Mouse (Mus musculus) NIH3T3 (cell line): ENCODE measurements around the gene Gm43518.

Experiments
- DNase-seq: peaks from one replicate; pipeline ENCODE4 v3.0.0-alpha.2; 2012; ENCODE audit warnings: low read depth

Gene Gm43518

DNA sequence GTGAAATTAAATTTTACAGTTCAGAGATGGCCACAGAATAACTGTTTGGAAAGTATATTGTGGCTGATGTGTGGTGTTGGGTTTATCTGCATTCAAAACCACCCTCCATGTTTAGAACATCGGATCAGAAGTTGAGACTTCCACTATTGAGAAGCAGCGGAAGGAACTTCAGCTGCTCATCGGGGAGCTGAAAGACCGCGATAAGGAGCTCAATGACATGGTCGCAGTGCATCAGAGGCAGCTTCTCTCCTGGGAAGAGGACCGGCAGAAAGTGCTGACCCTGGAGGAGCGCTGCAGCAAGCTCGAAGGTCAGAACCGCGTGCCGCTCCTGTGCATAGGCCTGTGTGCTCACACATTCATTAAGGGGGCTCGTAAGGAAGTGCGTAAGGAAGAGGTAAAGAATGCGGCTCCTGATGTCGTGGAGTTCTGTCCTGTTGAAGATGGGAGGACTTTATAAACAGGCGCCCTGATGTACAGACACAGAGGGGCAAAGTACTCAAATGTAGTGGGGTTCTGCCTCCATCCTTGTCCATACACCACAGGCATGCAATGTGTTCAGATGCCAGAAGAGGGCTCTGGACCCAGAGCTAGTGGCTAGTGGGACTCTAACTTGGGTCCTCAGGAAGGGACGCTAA is 6.9 kb downstream of the Gm43518 start:
- peak; percentile 36 for DNase-seq

DNA sequence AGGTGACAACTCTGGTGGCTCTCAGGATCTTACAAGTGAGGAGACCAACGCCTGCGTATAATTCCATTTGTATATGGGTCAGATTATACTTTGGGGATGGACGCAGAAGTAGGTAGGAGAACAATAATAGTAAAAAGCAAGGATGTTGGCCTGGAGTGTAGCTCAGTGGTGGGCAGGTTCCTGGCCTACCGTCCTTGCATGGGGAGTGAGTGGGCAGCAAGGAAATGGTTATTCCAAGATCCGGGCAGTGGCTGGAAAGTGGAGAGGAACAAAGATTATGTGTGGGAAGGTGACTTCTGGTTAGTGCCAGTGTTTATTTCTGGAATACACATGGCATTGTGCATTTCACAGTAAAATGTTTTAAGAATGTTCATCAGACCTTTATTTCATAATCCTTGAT is 8.7 kb downstream of the Gm43518 start:
- no peak for DNase-seq

DNA sequence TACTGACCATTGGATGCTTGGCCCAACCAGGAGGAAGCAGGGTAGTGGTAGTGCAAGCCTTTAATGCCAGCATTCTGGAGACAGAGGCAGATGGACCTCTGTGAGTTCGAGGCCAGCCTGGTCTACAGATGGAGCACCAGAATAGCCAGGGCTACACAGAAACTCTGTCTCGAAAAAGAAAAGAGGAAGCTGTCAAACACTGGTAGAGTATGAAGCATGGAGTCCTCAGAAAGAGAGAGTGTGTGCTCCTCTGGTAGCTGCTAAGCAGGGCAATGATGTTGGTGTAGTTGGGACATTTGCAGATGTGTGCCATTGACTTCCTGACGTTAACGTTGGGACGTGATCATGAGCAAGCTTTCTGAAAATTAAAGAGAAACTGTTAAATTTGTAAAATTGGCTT is 11.3 kb downstream of the Gm43518 start:
- DNase-seq: no peak

DNA sequence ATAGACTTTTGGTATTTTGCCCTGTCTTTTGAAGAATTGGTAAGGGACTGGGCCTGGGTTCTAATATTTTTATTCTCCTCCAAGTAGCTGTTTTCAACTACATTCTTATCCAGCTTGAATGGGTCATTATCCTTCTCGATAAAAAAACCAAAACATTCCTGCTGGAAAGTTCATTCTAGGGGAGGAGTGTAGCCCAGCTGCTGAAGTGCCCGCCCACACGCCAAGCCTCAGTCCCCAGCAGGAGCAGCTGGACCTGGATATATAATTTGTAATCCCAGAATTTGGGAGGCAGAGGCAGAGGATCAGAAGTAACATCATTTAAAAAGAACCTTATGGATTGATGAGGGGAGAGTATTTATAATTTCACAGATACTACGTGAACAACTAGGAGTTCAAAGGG is 19.3 kb downstream of the Gm43518 start:
- DNase-seq: no peak

DNA sequence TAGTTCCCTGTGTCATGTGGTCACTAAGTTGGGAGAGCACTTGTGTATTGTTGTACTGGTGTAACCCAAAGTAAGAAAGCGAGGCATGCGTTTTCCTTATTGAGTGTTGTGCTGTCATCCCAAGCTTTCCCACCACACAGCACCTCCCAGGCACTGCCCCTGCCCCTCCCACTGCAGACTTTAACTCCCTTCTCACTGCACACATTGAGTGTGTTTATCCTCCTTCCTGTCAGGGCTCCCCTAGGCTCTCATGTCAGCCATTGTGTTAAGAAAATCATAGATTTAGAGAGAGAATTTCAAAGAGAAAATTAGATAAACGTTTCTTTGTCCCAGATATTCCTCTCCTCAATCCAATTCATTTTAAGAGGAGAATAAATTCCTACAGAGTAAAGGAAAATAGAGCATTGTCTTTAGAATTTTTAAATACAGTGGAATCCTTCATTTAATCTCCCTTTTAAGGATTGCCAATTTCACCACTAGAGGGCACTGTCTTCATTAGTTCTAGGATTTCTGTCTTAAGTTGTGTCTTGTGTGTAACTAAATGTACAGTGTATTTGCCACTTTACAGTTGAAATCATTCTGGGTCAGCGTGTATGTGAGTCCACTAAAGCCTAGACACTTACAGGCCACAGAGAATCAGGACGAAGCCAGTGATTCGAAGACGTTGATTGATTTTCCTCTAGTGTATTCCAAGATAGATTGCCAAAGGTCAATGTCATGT is 20.0 kb downstream of the Gm43518 start:
- DNase-seq: peak; percentile 87

DNA sequence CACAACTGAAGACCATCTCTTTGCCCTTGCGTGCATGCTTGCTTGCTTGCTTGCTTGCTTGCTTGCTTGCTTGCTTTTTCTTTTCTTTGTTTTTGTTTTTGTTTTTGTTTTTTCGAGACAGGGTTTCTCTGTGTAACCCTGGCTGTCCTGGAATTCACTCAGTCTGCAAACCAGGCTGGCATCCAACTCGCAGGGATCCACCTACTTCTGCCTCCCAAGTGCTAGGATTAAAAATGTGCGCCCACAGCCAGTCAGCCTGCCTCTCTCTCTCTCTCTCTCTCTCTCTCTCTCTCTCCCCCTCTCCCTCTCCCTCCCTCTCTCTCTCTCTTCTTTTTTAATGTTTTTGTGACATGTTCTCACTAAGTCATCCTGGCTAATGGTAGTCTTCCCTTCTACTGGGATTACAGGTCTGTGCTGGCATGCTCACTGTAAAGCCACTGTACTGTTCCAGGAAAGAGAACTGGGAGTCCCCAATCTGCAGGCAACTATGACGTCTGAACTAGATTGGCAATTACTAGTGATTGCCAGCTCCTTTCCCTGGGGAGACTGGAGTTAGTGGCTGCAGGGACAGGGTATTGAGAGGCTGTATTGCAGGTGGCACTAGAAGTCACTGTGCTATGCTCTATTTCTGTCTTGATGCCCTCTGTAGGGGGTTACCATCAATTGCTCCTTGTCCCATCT is 25.3 kb downstream of the Gm43518 start:
- DNase-seq: peak; percentile 29

DNA sequence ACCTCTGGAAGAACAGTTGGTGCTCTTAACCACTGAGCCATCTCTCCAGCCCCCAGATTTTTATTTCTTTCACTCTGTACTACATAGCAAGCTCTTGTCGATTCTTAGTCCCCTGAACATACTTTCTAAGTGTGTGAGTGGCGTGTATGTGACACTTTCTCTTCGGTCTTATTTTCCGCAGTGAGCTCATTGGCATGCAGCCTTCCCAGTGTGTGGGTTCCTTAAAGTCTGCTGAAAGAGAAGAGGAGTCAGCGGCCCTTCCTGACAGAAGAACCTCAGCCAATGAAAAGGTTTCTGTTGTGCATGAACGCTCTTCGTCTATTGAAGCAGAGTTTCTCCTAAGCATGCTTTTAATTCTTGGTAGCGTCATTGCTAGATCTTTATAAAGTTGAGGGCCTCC is 30.0 kb downstream of the Gm43518 start:
- no peak for DNase-seq

DNA sequence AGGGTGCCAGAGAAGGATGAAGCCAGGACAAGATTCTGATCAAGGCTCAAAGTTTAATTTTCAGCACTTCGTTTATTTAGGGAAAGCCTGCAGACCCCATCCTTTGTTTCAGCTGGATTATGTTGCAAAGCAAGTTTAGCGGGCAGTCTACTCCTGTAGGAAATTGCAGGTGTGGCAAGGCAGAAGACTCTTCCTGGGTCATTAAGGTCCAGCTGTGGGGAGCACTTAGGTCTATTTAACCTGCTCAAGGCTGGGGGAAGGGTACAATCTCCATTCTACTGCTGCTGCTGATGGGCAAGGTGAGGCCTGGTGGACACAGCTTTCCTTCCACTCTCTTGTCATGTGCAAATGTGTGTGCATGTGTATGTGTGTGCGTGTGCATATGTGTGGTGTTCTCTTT is 31.8 kb downstream of the Gm43518 start:
- DNase-seq: no peak

DNA sequence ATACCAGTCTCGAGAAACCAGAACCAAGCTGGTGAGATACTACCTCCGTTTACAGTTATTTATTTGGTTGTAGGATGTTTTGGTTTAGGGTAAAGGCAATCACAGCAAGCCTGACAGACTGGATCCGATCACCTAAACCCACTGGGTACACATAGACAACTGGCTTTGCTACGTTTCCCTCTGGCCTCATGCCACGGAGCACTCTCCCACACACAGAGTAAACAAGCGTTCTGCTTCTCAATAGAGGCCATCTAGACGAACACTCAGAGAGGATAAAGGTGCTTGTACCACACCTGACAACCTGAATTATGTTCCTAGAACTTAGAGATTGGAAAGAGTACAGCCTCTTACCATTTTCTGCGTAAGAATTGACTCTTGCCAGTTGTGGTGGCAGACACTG is 32.9 kb downstream of the Gm43518 start:
- DNase-seq: no peak

DNA sequence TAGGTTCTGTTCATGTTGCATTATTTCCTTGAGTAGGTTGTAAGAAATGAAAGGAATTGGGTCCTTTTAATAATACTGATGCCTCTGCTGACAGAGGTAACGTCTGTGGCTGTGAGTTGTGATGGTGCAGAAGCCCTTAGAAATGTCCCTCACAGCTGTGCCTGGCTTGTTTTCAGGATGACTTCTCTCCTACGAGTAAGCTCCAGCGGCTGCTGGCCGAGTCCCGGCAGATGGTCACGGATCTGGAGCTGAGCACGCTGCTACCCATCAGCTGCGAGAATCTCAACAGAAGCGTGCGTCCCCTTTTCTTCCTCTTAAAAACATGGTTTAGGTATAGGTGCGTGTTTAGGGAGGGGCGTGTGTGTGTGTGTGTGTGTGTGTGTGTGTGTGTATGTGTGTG is 33.8 kb downstream of the Gm43518 start:
- DNase-seq: no peak

DNA sequence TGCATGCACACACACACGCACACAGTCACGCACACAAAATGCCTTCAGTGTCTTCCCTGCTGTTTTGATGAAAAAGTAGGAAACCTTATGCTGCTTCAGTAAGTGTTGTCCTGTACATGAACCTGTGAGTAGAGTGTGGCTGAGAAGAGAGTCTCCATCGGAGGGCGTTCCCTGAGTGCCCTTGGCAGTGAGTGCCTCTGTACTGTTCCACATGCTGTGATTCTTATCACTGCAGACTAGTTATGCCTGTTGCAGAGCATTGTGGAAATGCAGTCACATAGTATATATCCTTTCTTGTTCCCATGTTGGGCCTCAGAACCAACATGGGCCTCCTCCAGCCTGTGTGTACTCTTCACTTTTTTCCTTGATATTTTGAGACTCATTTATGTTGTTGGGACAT is 37.0 kb downstream of the Gm43518 start:
- no peak for DNase-seq

DNA sequence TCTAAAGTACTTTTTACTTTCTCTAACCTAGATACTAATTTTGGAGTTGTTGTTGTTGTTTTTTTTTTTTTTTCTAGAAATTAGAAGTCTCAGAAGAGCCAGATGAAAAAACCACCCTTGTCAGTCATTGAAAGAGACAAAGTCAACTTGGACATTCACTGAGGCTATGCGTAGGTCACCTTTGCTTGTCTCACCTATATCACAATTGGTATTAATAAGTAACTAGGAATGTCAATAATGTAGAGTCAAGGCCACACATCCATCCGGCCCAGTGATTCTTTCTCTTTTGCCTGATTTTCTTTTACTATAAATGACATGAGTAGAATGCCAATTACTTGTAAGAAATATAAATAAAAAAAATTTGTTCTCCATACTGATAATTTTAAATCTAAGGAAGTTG is 39.5 kb downstream of the Gm43518 start:
- no peak for DNase-seq

DNA sequence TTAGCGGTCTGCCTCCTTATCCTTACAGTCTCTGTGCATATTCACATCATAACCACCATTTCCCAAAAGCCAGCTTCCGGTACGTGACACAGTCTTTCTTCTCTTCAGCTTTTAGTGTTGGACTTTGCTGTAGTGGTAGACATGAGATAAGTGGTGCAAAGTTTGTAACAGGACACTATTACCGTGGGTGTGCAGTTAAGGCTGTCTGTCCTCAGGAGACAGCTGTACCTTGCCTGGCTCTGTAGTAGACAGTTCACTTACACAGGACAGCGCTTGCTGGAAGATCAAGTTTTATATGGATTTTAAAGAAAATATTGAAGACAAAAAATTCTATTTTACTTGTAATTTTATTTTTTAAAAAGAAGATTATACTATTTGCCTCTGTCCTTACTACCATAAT is 41.2 kb downstream of the Gm43518 start:
- DNase-seq: no peak

DNA sequence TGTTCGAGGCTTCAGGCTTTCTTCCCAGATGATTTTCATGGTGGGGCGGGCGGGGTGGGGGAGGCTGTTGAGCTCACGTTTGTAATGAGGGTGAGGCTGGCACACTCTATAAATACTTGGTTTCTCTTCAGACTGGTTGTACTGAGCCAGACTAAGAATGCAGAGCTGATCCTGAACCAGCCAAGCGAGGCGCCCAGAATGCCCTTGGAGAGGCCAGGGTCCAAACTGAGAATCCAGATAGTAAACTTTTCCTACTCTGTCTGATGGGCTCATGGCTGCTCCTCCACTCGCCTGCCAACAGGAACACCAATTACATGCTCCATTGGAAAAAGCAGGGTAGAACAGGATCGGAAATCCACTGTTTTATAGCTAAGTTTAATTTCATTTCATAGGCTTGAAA is 42.0 kb downstream of the Gm43518 start:
- no peak for DNase-seq

DNA sequence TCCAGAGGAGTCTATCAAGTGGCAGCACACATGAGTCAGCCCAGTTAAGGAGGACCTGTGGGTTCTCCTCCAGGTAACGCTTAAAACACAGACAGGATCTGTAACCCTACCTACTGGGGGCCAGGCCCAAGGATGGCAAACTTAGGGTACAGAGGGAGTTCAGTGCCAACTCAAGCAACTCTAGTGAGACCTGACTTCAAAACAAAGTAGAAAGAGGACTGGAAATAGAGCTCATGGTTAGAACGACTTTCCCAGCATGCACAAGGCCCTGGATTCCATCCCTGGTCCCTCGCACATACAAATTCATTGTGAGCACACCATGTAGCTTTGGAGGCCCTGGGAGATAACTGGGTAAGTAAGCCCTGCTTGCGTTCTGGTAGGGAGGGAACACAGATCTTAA is 43.4 kb downstream of the Gm43518 start:
- no peak for DNase-seq

DNA sequence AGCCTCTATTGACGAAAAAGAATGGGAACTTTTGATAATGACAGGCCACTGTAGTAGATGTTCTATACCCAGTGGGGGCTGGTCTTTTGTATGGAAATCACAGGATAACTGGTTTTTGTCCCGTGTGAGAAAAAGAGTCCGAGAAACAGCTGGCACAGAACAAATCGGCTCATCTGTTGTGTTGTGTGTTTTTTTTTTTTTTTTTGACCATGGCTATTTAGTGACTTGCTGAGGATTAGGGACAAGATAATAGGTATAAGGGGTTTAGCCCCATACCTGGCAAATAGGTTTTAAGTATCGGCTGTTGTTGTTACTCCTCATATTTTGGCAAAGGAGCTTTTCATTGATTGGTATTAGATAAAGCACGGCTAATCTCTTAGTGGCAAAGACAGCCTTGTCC is 45.2 kb downstream of the Gm43518 start:
- no peak for DNase-seq

DNA sequence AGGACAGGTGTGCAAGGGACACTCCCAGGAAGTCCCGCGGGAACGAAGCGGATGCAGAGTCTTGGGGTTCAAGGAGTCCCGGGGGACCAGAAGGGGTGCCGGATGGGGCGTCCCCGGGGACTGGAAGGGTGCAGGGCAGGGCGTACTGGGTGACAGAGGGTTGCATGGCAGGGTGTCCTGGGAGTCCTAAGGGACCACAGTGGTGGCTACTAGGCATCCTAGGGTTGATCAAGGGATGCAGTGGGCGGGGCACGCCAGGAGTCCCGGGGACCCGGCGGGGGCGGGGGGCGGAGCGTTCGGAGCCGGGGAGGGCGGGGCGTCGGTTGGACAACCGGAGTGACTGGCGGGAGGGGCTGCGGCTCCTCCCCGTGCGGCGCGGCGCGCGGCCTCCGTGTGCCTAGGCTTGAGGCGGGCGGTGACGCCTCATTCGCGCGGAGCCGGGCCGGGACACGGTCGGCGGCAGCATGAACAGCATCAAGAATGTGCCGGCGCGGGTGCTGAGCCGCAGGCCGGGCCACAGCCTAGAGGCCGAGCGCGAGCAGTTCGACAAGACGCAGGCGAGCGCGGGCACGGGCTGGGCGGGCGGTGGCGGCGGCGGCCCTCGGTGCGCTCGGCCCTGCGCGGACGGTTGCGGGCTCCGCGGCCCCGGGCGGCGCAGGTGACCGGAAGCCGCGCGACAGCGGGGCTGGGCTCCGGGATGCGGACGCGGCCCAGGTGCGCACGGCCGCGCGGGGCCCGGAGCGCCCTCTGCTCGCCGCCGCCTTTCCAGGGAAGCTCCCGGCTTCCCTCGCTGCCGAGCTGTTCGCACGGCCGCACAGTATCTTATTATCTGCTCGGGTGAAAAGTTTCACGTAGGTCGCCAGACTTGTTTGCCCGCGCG is 46.3 kb downstream of the Gm43518 start, which contains the start of gene Hip1r:
Gene Hip1r, plus strand, starts transcription at position 330 of the 880 bp plus-strand sequence.
- peak; percentile 75 for DNase-seq

DNA sequence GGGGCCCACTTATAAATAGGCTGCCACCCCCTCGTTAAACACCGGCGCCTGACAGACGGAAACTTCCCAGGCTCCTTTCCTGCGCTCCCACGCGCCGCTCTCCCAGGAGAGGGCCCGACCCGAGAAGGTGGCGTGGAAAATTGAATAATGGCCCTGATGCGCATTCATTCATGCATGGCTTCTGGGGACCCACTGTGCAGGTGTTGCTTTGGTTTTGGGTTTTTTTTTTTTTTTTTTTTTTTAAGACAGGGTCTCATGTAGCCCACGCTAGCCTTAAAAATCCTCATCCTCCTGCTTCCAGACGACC is 46.9 kb downstream of the Gm43518 start:
- DNase-seq: no peak

DNA sequence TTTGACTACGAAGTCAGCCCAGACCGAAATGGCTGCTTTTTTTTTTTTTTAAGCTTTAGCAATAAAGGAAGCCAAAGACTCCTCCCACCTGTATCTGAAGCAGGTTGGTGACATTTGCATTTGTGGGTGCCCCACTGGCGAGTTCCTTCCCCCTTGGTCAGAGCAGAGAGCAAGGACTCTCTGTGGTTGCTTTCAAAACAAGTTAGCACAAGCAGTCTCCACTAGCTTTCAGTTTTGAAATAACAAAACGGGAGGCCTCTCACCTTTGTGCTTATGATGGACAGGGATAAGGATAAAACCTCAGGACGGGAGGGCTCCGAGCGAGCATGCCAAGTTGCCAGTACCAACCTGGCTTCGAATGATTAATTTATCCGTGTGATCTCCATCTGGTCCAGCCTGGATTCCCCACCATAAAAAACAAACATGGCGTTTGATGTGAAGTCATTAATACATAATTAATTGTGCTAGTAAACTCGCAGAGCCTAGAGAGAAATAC is 47.4 kb downstream of the Gm43518 start:
- DNase-seq: no peak

DNA sequence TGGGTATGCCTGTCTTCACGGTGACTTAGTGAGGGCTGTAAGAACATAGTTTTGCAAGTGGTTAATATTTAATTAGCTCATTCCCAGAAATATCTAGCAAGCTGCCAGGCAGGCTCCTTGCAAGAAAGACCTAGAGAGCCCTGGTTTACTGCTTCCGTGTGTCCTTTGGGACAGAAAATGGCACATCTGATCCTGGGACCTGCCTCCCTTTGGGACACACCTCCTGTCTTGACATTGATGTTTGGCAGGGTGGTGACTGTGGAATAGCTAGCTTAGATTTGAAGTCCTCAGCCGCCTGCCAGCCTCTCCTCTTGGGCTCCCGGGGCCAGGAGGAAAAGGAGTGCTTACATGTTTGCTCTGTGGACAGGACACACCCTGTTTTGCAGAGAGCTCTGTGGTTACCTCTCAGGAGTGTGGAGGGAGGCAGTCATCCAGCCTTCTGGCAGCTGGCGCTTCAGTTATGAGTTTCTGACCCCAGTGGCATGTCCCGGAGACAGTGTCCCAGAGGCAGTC is 48.5 kb downstream of the Gm43518 start:
- DNase-seq: no peak

DNA sequence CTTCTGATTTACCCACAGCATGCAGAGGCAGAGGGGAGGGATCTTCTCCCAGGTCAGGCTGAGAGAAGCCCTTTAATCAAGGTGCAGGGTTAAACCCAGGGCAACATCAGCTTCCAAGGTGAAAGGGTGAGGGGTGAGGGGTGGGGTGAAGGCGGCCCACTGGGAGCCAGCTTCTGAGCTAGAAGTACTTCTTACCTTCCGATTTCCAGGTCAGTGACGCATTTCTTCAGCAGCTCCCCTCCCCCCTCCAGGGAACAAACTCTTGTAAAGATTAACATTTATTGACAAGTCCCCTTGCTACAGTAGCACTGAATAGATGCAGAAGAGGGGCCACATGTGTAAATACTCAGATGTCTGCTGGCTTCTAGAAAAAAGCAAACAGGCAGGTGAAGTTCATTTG is 50.0 kb downstream of the Gm43518 start:
- no peak for DNase-seq

DNA sequence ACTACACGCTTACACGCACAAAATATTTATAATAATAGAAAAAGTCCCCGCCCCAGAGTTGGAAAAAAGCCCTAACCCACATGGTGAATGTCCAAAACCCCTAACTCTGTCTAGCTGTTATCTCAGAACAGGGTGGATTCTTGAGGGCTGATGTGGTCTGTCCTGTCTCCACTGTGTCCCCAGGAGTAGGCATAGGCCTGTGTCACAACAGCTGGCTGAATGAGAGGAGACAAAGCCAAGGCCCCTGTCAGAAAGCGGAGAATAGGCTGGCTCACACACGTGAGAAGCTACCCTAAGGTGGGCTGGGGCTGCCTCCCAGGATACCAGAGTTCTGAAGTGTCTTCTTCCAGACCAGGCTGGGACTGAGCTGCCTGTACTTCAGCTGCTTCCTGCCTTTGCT is 50.9 kb downstream of the Gm43518 start:
- peak; percentile 30 for DNase-seq
